Mouse (Mus musculus): Measurements from ENCODE around the gene Glis1. TPM values are rescaled to one million over a fixed set of nuclear protein-coding genes. Genes with fewer than 3 reads are reported as not detected.

Glis1 gene
- polyA plus RNA-seq, 1 experiment from 2014 or later: 0.47 TPM

- Histone ChIP-seq H3K4me3 (ENCODE audit: low read depth, low read length) (no peak overlapping the region), H3K4me1 (replicated peaks; ENCODE audit: control insufficient read depth, insufficient read depth) (no peaks in the 10 kb centered on the region), H3K27me3 (ENCODE audit: control insufficient read depth, insufficient read depth, low read length) (no peaks in the 10 kb centered on the region), H3K4me2 (replicated peaks; ENCODE audit: low read depth) (no peak overlapping the region), H3K9me3 (ENCODE audit: control insufficient read depth, low read length) (no peaks in the 10 kb centered on the region), H3K9ac (ENCODE audit: low read length) (no peak overlapping the region), H3K27ac (replicated peaks) (no peak overlapping the region), H3K36me3 (ENCODE audit: control insufficient read depth, insufficient read depth, low read length) (no peaks in the 10 kb centered on the region)
- DNase-seq (ENCODE audit: low spot score): no peak
- WGBS: 53% methylated on average over 5 of the region's 5 CpGs
- ATAC-seq (ENCODE audit: low FRiP score, low TSS enrichment): no peak
- TF ChIP-seq CTCF (IDR thresholded peaks at IDR 0.05; ENCODE audit: low read depth): no peak
- TF ChIP-seq EP300 (optimal IDR thresholded peaks at IDR 0.05): no peak
These were observed 110.5 kb downstream of the Glis1 start for GRCm38 (mm10) chr4:107544843-107545242.

- H3K27me3 ChIP-seq (ENCODE audit: control insufficient read depth, insufficient read depth, low read length): no peaks in the 10 kb centered on the region
- H3K4me3 ChIP-seq (ENCODE audit: low read depth, low read length): no peak overlapping the region
- no peaks in the 10 kb centered on the region for H3K4me1 ChIP-seq (replicated peaks; ENCODE audit: control insufficient read depth, insufficient read depth)
- WGBS: 73% methylated on average over 1 of the region's 1 CpGs
- no peaks in the 10 kb centered on the region for H3K9me3 ChIP-seq (ENCODE audit: control insufficient read depth, low read length)
- H3K27ac ChIP-seq (replicated peaks): no peak overlapping the region
- H3K36me3 ChIP-seq (ENCODE audit: control insufficient read depth, insufficient read depth, low read length): no peaks in the 10 kb centered on the region
- H3K4me2 ChIP-seq (replicated peaks; ENCODE audit: low read depth): no peak overlapping the region
- H3K9ac ChIP-seq (ENCODE audit: low read length): no peak overlapping the region
- TF ChIP-seq CTCF (IDR thresholded peaks at IDR 0.05; ENCODE audit: low read depth) (no peak), EP300 (optimal IDR thresholded peaks at IDR 0.05) (no peak)
- no peak for ATAC-seq (ENCODE audit: low FRiP score, low TSS enrichment)
- DNase-seq (ENCODE audit: low spot score): no peak
These were observed 111.3 kb downstream of the Glis1 start for GRCm38 (mm10) chr4:107545726-107546125.

GRCm38 (mm10) chr4:107546525-107546924 is 112.1 kb downstream of the Glis1 start:
- ATAC-seq (ENCODE audit: low FRiP score, low TSS enrichment): peak; percentile 40; the same call in 1 of the 2 replicates
- Histone ChIP-seq H3K4me2 (replicated peaks; ENCODE audit: low read depth) (no peak overlapping the region), H3K9me3 (ENCODE audit: control insufficient read depth, low read length) (no peaks in the 10 kb centered on the region), H3K4me1 (replicated peaks; ENCODE audit: control insufficient read depth, insufficient read depth) (no peaks in the 10 kb centered on the region), H3K9ac (ENCODE audit: low read length) (no peak overlapping the region), H3K4me3 (ENCODE audit: low read depth, low read length) (no peak overlapping the region), H3K36me3 (ENCODE audit: control insufficient read depth, insufficient read depth, low read length) (no peaks in the 10 kb centered on the region), H3K27me3 (ENCODE audit: control insufficient read depth, insufficient read depth, low read length) (no peaks in the 10 kb centered on the region), H3K27ac (replicated peaks) (no peak overlapping the region)
- WGBS: 41% methylated on average over 8 of the region's 8 CpGs
- TF ChIP-seq CTCF (IDR thresholded peaks at IDR 0.05; ENCODE audit: low read depth) (no peak), EP300 (optimal IDR thresholded peaks at IDR 0.05) (no peak)
- DNase-seq (ENCODE audit: low spot score): no peak

- Histone ChIP-seq H3K4me3 (ENCODE audit: low read depth, low read length) (no peak overlapping the region), H3K9me3 (ENCODE audit: control insufficient read depth, low read length) (no peaks in the 10 kb centered on the region), H3K27ac (replicated peaks) (no peak overlapping the region), H3K4me2 (replicated peaks; ENCODE audit: low read depth) (no peak overlapping the region), H3K9ac (ENCODE audit: low read length) (no peak overlapping the region), H3K36me3 (ENCODE audit: control insufficient read depth, insufficient read depth, low read length) (no peaks in the 10 kb centered on the region), H3K27me3 (ENCODE audit: control insufficient read depth, insufficient read depth, low read length) (no peaks in the 10 kb centered on the region), H3K4me1 (replicated peaks; ENCODE audit: control insufficient read depth, insufficient read depth) (no peaks in the 10 kb centered on the region)
- no peak for ATAC-seq (ENCODE audit: low FRiP score, low TSS enrichment)
- DNase-seq (ENCODE audit: low spot score): no peak
- no peak for TF ChIP-seq EP300 (optimal IDR thresholded peaks at IDR 0.05)
- no peak for TF ChIP-seq CTCF (IDR thresholded peaks at IDR 0.05; ENCODE audit: low read depth)
- WGBS: 76% methylated on average over 10 of the region's 10 CpGs
These were observed 115.7 kb downstream of the Glis1 start for GRCm38 (mm10) chr4:107550096-107550495.

GRCm38 (mm10) chr4:107550546-107550945 is 116.2 kb downstream of the Glis1 start:
- DNase-seq (ENCODE audit: low spot score) (no peak), ATAC-seq (ENCODE audit: low FRiP score, low TSS enrichment) (no peak)
- WGBS: 61% methylated on average over 3 of the region's 3 CpGs
- Histone ChIP-seq H3K36me3 (ENCODE audit: control insufficient read depth, insufficient read depth, low read length) (no peaks in the 10 kb centered on the region), H3K27ac (replicated peaks) (no peak overlapping the region), H3K9ac (ENCODE audit: low read length) (no peak overlapping the region), H3K4me3 (ENCODE audit: low read depth, low read length) (no peak overlapping the region), H3K4me1 (replicated peaks; ENCODE audit: control insufficient read depth, insufficient read depth) (no peaks in the 10 kb centered on the region), H3K4me2 (replicated peaks; ENCODE audit: low read depth) (no peak overlapping the region), H3K27me3 (ENCODE audit: control insufficient read depth, insufficient read depth, low read length) (no peaks in the 10 kb centered on the region), H3K9me3 (ENCODE audit: control insufficient read depth, low read length) (no peaks in the 10 kb centered on the region)
- TF ChIP-seq CTCF (IDR thresholded peaks at IDR 0.05; ENCODE audit: low read depth) (no peak), EP300 (optimal IDR thresholded peaks at IDR 0.05) (no peak)

GRCm38 (mm10) chr4:107552696-107553095 is 118.3 kb downstream of the Glis1 start:
- TF ChIP-seq EP300 (optimal IDR thresholded peaks at IDR 0.05) (no peak), CTCF (IDR thresholded peaks at IDR 0.05; ENCODE audit: low read depth) (no peak)
- WGBS: 67% methylated on average over 5 of the region's 5 CpGs
- Histone ChIP-seq H3K4me3 (ENCODE audit: low read depth, low read length) (no peak overlapping the region), H3K4me2 (replicated peaks; ENCODE audit: low read depth) (no peak overlapping the region), H3K9me3 (ENCODE audit: control insufficient read depth, low read length) (no peaks in the 10 kb centered on the region), H3K27ac (replicated peaks) (no peak overlapping the region), H3K9ac (ENCODE audit: low read length) (no peak overlapping the region), H3K27me3 (ENCODE audit: control insufficient read depth, insufficient read depth, low read length) (no peaks in the 10 kb centered on the region), H3K4me1 (replicated peaks; ENCODE audit: control insufficient read depth, insufficient read depth) (no peaks in the 10 kb centered on the region), H3K36me3 (ENCODE audit: control insufficient read depth, insufficient read depth, low read length) (no peaks in the 10 kb centered on the region)
- no peak for ATAC-seq (ENCODE audit: low FRiP score, low TSS enrichment)
- no peak for DNase-seq (ENCODE audit: low spot score)
